Mouse (Mus musculus) MEL (cell line): ENCODE measurements at regions not wholly inside any gene's neighbourhood (a gene's known extent, or its start where the extent isn't known, plus 50 kb on each side); places are given as distances from the start of the nearest gene placed in this dataset.
A peak's percentile ranks its signal among the peaks of the same experiment; 100 is the strongest.

ENCODE experiments used
- DNase-seq: peaks from one replicate; pipeline ENCODE4 v3.0.0; 2011; ENCODE audit warnings: low read depth, low spot score
- H3K27ac ChIP-seq: 2 replicates; pipeline ENCODE4 v1.5.1; 2012; ENCODE audit warnings: low read depth, mild to moderate bottlenecking, control low read depth, low read length, moderate library complexity; ENCODE audit not compliant: control insufficient read depth
- H3K27me3 ChIP-seq, 2 experiments: fragments of 150-350 bp in 1 of 2; sonication (generic) in 1 of 2; 2 replicates each; pipeline ENCODE4 v1.6.1; 2012; ENCODE audit warnings: low read length in 2 of 2, mild to moderate bottlenecking in 2 of 2, improper control_type of control experiment in 1 of 2, moderate library complexity in 1 of 2; ENCODE audit not compliant: insufficient read depth in 2 of 2, control insufficient read depth in 1 of 2
- H3K36me3 ChIP-seq, 2 experiments: 2 replicates each; pipeline ENCODE4 v1.6.1; 2012 to 2014; ENCODE audit warnings: low read length in 2 of 2, improper control_type of control experiment in 1 of 2, inconsistent platforms in 1 of 2, mild to moderate bottlenecking in 1 of 2; ENCODE audit not compliant: insufficient read depth in 2 of 2, control insufficient read depth in 1 of 2
- H3K4me1 ChIP-seq, 2 experiments: fragments of 150-350 bp in 1 of 2; sonication (generic) in 1 of 2; 2 replicates each; pipeline ENCODE4 v1.6.1; 2012; ENCODE audit warnings: low read length in 2 of 2, improper control_type of control experiment in 1 of 2, mild to moderate bottlenecking in 1 of 2; ENCODE audit not compliant: insufficient read depth in 2 of 2, control insufficient read depth in 1 of 2
- H3K4me3 ChIP-seq, 2 experiments: fragments of 150-350 bp in 1 of 2; sonication (generic) in 1 of 2; 2 replicates each; pipeline ENCODE4 v1.5.1; 2012; ENCODE audit warnings: low read depth in 2 of 2, low read length in 2 of 2, mild to moderate bottlenecking in 2 of 2, moderate library complexity in 2 of 2, control low read depth in 1 of 2, improper control_type of control experiment in 1 of 2; ENCODE audit not compliant: control insufficient read depth in 1 of 2, insufficient read depth in 1 of 2
- H3K79me2 ChIP-seq: 2 replicates; pipeline ENCODE4 v1.6.1; 2012; ENCODE audit warnings: mild to moderate bottlenecking, low read length, moderate library complexity; ENCODE audit not compliant: control insufficient read depth, poor library complexity, insufficient read depth
- H3K9ac ChIP-seq: 2 replicates; pipeline ENCODE4 v1.6.1; 2012; ENCODE audit warnings: low read depth, mild to moderate bottlenecking, control low read depth, low read length, moderate library complexity; ENCODE audit not compliant: control insufficient read depth, poor library complexity, severe bottlenecking
- H3K9me3 ChIP-seq: fragments of 150-350 bp; sonication (generic); replicated peaks from 2 replicates; pipeline ENCODE4 v1.6.1; 2012; ENCODE audit warnings: mild to moderate bottlenecking, low read length, improper control_type of control experiment, moderate library complexity; ENCODE audit not compliant: insufficient read depth
- BHLHE40 ChIP-seq: IDR thresholded peaks from 2 replicates; pipeline ENCODE4 v1.6.1; 2012; ENCODE audit warnings: low read depth, mild to moderate bottlenecking, inconsistent platforms, low read length, improper control_type of control experiment, borderline replicate concordance
- CHD2 ChIP-seq: IDR thresholded peaks from 2 replicates; pipeline ENCODE4 v1.6.1; 2011; ENCODE audit warnings: low read length, improper control_type of control experiment
- CTCF ChIP-seq, 3 experiments: IDR thresholded peaks in 2 of 3; conservative IDR thresholded peaks in 1 of 3; 2 replicates each; pipeline ENCODE4 v1.5.1; 2011 to 2012; ENCODE audit warnings: low read length in 3 of 3, low read depth in 2 of 3, mild to moderate bottlenecking in 2 of 3, improper control_type of control experiment in 1 of 3, inconsistent platforms in 1 of 3, mixed read lengths in 1 of 3, moderate library complexity in 1 of 3; ENCODE audit not compliant: control insufficient read depth in 1 of 3, insufficient read depth in 1 of 3, poor library complexity in 1 of 3, severe bottlenecking in 1 of 3
- E2F4 ChIP-seq: IDR thresholded peaks from 2 replicates; pipeline ENCODE4 v1.6.1; 2011; ENCODE audit warnings: low read depth, low read length, improper control_type of control experiment, borderline replicate concordance
- ELF1 ChIP-seq: IDR thresholded peaks from 2 replicates; pipeline ENCODE4 v1.6.1; 2014; ENCODE audit warnings: low read depth, mild to moderate bottlenecking, inconsistent platforms, low read length, improper control_type of control experiment, moderate library complexity
- EP300 ChIP-seq, 2 experiments: IDR thresholded peaks; 2 replicates each; pipeline ENCODE4 v1.6.1; 2011; ENCODE audit warnings: improper control_type of control experiment in 2 of 2, low read length in 2 of 2, low read depth in 1 of 2, mild to moderate bottlenecking in 1 of 2
- GABPA ChIP-seq: IDR thresholded peaks from 2 replicates; pipeline ENCODE4 v1.6.1; 2012; ENCODE audit warnings: low read depth, mild to moderate bottlenecking, inconsistent platforms, low read length, improper control_type of control experiment, moderate library complexity
- HCFC1 ChIP-seq: IDR thresholded peaks from 2 replicates; pipeline ENCODE4 v1.6.1; 2012; ENCODE audit warnings: low read depth, mild to moderate bottlenecking, inconsistent platforms, low read length, improper control_type of control experiment, moderate library complexity
- KAT2A ChIP-seq: conservative IDR thresholded peaks from 2 replicates; pipeline ENCODE4 v1.6.1; 2012; ENCODE audit warnings: low read depth, low read length, improper control_type of control experiment, inconsistent platforms
- MAFK ChIP-seq: IDR thresholded peaks from 2 replicates; pipeline ENCODE4 v1.6.1; 2011; ENCODE audit warnings: low read depth, mild to moderate bottlenecking, low read length, improper control_type of control experiment, borderline replicate concordance
- MAZ ChIP-seq: IDR thresholded peaks from 2 replicates; pipeline ENCODE4 v1.6.1; 2012; ENCODE audit warnings: low read depth, mild to moderate bottlenecking, inconsistent platforms, low read length, improper control_type of control experiment
- MYB ChIP-seq: IDR thresholded peaks from 2 replicates; pipeline ENCODE4 v1.6.1; 2011; ENCODE audit warnings: mild to moderate bottlenecking, low read depth, low read length, improper control_type of control experiment
- MYC ChIP-seq: IDR thresholded peaks from 2 replicates; pipeline ENCODE4 v1.6.1; 2011; ENCODE audit warnings: low read depth, mild to moderate bottlenecking, low read length, improper control_type of control experiment, moderate library complexity
- NRF1 ChIP-seq: IDR thresholded peaks from 2 replicates; pipeline ENCODE4 v1.6.1; 2014; ENCODE audit warnings: low read depth, mild to moderate bottlenecking, inconsistent platforms, low read length, improper control_type of control experiment, moderate library complexity; ENCODE audit not compliant: poor library complexity, insufficient read depth, severe bottlenecking
- POLR2AphosphoS2 ChIP-seq: IDR thresholded peaks from 2 replicates; pipeline ENCODE4 v1.6.1; 2011; ENCODE audit warnings: low read length, improper control_type of control experiment
- SIN3A ChIP-seq: IDR thresholded peaks from 2 replicates; pipeline ENCODE4 v1.6.1; 2012; ENCODE audit warnings: low read length, improper control_type of control experiment, inconsistent platforms
- SMC3 ChIP-seq: IDR thresholded peaks from 2 replicates; pipeline ENCODE4 v1.6.1; 2011; ENCODE audit warnings: low read depth, low read length, improper control_type of control experiment
- TCF12 ChIP-seq: IDR thresholded peaks from 2 replicates; pipeline ENCODE4 v1.6.1; 2014; ENCODE audit warnings: low read depth, mild to moderate bottlenecking, inconsistent platforms, low read length, improper control_type of control experiment, moderate library complexity
- UBTF ChIP-seq: IDR thresholded peaks from 2 replicates; pipeline ENCODE4 v1.6.1; 2012; ENCODE audit warnings: low read depth, mild to moderate bottlenecking, inconsistent platforms, low read length, improper control_type of control experiment, moderate library complexity, borderline replicate concordance; ENCODE audit not compliant: insufficient read depth
- USF1 ChIP-seq: IDR thresholded peaks from 2 replicates; pipeline ENCODE4 v1.6.1; 2014; ENCODE audit warnings: low read depth, mild to moderate bottlenecking, inconsistent platforms, low read length, improper control_type of control experiment, moderate library complexity
- ZNF384 ChIP-seq: IDR thresholded peaks from 2 replicates; pipeline ENCODE4 v1.6.1; 2012; ENCODE audit warnings: low read depth, mild to moderate bottlenecking, inconsistent platforms, low read length, improper control_type of control experiment

DNA sequence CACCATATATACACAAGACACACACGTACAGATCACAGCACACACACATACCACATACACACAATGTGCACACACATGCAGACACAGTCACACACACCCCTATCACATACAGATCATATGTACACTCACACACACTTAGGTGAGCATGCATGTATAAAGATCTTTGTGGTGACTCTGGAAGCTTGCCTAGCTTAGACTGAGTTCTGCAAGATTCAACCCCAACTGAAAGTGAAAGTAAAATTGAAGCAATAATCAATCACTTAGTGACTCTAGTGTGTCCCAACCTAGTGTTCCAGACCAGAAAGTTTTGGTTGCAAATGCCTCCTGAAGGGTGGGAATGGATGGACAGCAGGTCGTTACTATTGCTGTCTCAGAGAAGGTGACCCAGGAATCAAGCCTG, 262.8 kb downstream of the Bcl11a start:
- Histone ChIP-seq H3K27me3 (peaks cover 0 to 1% of the 10 kb centered on the region in 2 experiments; a peak in 2 of 4 replicates), H3K4me1 (peaks cover 0 to 3% of the 10 kb centered on the region in 2 experiments; a peak in 1 of 4 replicates), H3K27ac (no peak overlapping the region), H3K79me2 (no peaks in the 10 kb centered on the region), H3K4me3 (peak overlapping the region; percentile 23 to 56), H3K36me3 (peaks cover 0 to 3% of the 10 kb centered on the region in 2 experiments; a peak in 2 of 4 replicates), H3K9me3 (no peaks in the 10 kb centered on the region), H3K9ac (no peak overlapping the region)
- peak; percentile 23 for DNase-seq
- no peak for TF ChIP-seq MAZ
- no peak for TF ChIP-seq CHD2
- TF ChIP-seq MYC, result no peak
- TF ChIP-seq SIN3A, result no peak
- no peak for TF ChIP-seq BHLHE40
- no peak for TF ChIP-seq EP300 (IDR thresholded peaks at IDR 0.05; ENCODE audit: low read depth in 1 of 2, low read length in 2 of 2)
- TF ChIP-seq GABPA, result no peak
- no peak for TF ChIP-seq ELF1
- TF ChIP-seq HCFC1, result no peak
- TF ChIP-seq CTCF (IDR thresholded peaks at IDR 0.05 in 2 of 3, conservative IDR thresholded peaks at IDR 0.05 in 1 of 3; ENCODE audit: control insufficient read depth in 1 of 3, insufficient read depth in 1 of 3, low read depth in 2 of 3, low read length in 3 of 3, poor library complexity in 1 of 3, severe bottlenecking in 1 of 3), result no peak

DNA sequence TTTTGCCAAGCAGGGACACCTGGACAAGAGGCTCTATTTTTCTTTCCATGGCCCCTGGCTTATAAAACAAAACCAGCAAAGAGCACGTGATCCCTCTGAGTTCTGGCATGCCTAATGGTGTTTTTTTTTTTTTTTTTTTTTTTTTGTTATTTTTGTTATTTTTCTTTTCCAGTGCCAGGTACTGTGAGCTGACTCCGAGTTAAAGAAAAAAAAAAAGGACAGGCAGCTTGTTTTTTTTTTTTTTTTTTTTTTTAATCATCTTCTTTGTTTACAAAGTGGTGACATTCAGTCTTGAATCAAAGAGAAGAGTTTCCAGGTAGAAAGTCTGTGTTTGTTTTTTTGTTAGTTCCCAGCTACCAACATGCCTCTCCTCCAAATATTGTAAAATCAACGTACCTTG, 263.8 kb downstream of the Bcl11a start:
- Histone ChIP-seq H3K9me3 (no peaks in the 10 kb centered on the region), H3K79me2 (no peaks in the 10 kb centered on the region), H3K4me3 (peak overlapping the region; percentile 24 to 56; a peak in 2 of 4 replicates), H3K27ac (no peak overlapping the region), H3K36me3 (peaks cover 0 to 3% of the 10 kb centered on the region in 2 experiments; a peak in 2 of 4 replicates), H3K9ac (no peak overlapping the region), H3K4me1 (peaks cover 0 to 3% of the 10 kb centered on the region in 2 experiments; a peak in 1 of 4 replicates), H3K27me3 (peaks cover 1 to 4% of the 10 kb centered on the region in 2 experiments; a peak in 2 of 4 replicates)
- TF ChIP-seq ZNF384 (peak; percentile 66), USF1 (peak; percentile 40; the same call in 1 of the 2 replicates), MAFK (no peak), BHLHE40 (no peak), POLR2AphosphoS2 (no peak), NRF1 (no peak), MAZ (no peak), SMC3 (no peak), TCF12 (no peak), E2F4 (no peak), MYC (no peak), KAT2A (no peak), MYB (no peak), GABPA (no peak), UBTF (no peak)
- no peak for DNase-seq
